Mouse (Mus musculus): ENCODE results near the gene Fam193b. TPM values are rescaled to one million over a fixed set of nuclear protein-coding genes. Genes with fewer than 3 reads are reported as not detected.
"Not testable (repeated sequence)": the region's sequence is repeated elsewhere in the genome, so short reads cannot be mapped to it uniquely, and the experiment has no call there.

Fam193b gene
- polyA plus RNA-seq, 1 experiment from 2014 or later, result 37.0 TPM

GRCm38 (mm10) chr13:55569726-55570285 is 1.1 kb downstream of the Fam193b start:
- H3K27me3 ChIP-seq (ENCODE audit: control insufficient read depth, insufficient read depth, low read length), result no peaks in the 10 kb centered on the region
- H3K9ac ChIP-seq (replicated peaks; ENCODE audit: low read length), result peak overlapping the region; percentile 98
- peak overlapping the region; percentile 84 for H3K4me3 ChIP-seq (ENCODE audit: low read depth, low read length)
- DNase-seq (ENCODE audit: low spot score) (peak; percentile 25), ATAC-seq (replicated peaks; ENCODE audit: insufficient number of reproducible peaks, low FRiP score, low TSS enrichment, low read depth) (peak; percentile 51; the same call in 1 of the 2 replicates)
- WGBS, result 2% methylated on average over 16 of the region's 16 CpGs
- H3K27ac ChIP-seq (replicated peaks; ENCODE audit: low read depth, low read length), result no peak overlapping the region
- H3K4me1 ChIP-seq (ENCODE audit: control insufficient read depth, insufficient read depth, low read length), result peaks cover 5% of the 10 kb centered on the region
- H3K36me3 ChIP-seq (replicated peaks; ENCODE audit: control insufficient read depth, insufficient read depth, low read depth, low read length), result no peaks in the 10 kb centered on the region; the same call in 1 of the 2 replicates
- no peaks in the 10 kb centered on the region for H3K9me3 ChIP-seq (replicated peaks; ENCODE audit: control insufficient read depth, low read length)
- peak overlapping the region; percentile 63 for H3K4me2 ChIP-seq (ENCODE audit: low read depth, low read length)

GRCm38 (mm10) chr13:55568524-55568923 is 2.4 kb downstream of the Fam193b start:
- H3K9me3 ChIP-seq (replicated peaks; ENCODE audit: control insufficient read depth, low read length); H3K9ac ChIP-seq (replicated peaks; ENCODE audit: low read length); H3K4me1 ChIP-seq (ENCODE audit: control insufficient read depth, insufficient read depth, low read length); H3K4me2 ChIP-seq (ENCODE audit: low read depth, low read length); H3K27me3 ChIP-seq (ENCODE audit: control insufficient read depth, insufficient read depth, low read length); DNase-seq (ENCODE audit: low spot score); H3K4me3 ChIP-seq (ENCODE audit: low read depth, low read length); H3K36me3 ChIP-seq (replicated peaks; ENCODE audit: control insufficient read depth, insufficient read depth, low read depth, low read length); ATAC-seq (replicated peaks; ENCODE audit: insufficient number of reproducible peaks, low FRiP score, low TSS enrichment, low read depth); H3K27ac ChIP-seq (replicated peaks; ENCODE audit: low read depth, low read length): not testable (repeated sequence)
- WGBS, result 88% methylated on average over 4 of the region's 4 CpGs

DNA sequence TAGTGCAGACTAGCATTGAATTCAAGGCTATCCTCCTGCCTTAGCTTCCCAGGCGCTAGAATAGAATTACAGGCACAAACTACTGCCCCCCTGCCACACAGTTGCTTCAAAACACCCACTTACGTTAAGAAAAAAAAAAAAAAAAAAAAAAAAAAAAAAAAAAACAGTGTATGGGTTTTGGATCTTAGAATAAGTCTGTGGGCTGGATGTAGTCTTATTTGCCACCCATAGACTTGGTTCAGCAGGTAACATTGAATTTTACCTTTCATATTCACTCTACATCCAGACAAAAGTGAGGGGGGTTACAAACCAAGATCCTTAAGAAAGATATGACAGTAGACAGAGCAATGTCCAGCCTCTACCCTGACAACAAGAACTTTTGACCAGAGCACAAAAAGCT is 3.0 kb downstream of the Fam193b start:
- ATAC-seq (replicated peaks; ENCODE audit: insufficient number of reproducible peaks, low FRiP score, low TSS enrichment, low read depth), result no peak
- DNase-seq (ENCODE audit: low spot score), result no peak
- Histone ChIP-seq H3K4me3 (ENCODE audit: low read depth, low read length) (no peak overlapping the region), H3K4me1 (ENCODE audit: control insufficient read depth, insufficient read depth, low read length) (peaks cover 5% of the 10 kb centered on the region), H3K9me3 (replicated peaks; ENCODE audit: control insufficient read depth, low read length) (no peaks in the 10 kb centered on the region), H3K27ac (replicated peaks; ENCODE audit: low read depth, low read length) (no peak overlapping the region), H3K9ac (replicated peaks; ENCODE audit: low read length) (no peak overlapping the region), H3K36me3 (replicated peaks; ENCODE audit: control insufficient read depth, insufficient read depth, low read depth, low read length) (no peaks in the 10 kb centered on the region; the same call in 1 of the 2 replicates), H3K4me2 (ENCODE audit: low read depth, low read length) (no peak overlapping the region), H3K27me3 (ENCODE audit: control insufficient read depth, insufficient read depth, low read length) (no peaks in the 10 kb centered on the region)
- 83% methylated on average over 2 of the region's 2 CpGs for WGBS

GRCm38 (mm10) chr13:55567001-55567400 is 3.9 kb downstream of the Fam193b start:
- ATAC-seq (replicated peaks; ENCODE audit: insufficient number of reproducible peaks, low FRiP score, low TSS enrichment, low read depth) (no peak), DNase-seq (ENCODE audit: low spot score) (no peak)
- H3K4me3 ChIP-seq (ENCODE audit: low read depth, low read length), result no peak overlapping the region
- no peak overlapping the region for H3K9ac ChIP-seq (replicated peaks; ENCODE audit: low read length)
- H3K4me1 ChIP-seq (ENCODE audit: control insufficient read depth, insufficient read depth, low read length), result peaks cover 5% of the 10 kb centered on the region
- no peaks in the 10 kb centered on the region for H3K9me3 ChIP-seq (replicated peaks; ENCODE audit: control insufficient read depth, low read length)
- no peak overlapping the region for H3K4me2 ChIP-seq (ENCODE audit: low read depth, low read length)
- H3K27ac ChIP-seq (replicated peaks; ENCODE audit: low read depth, low read length), result no peak overlapping the region
- 89% methylated on average over 6 of the region's 6 CpGs for WGBS
- H3K27me3 ChIP-seq (ENCODE audit: control insufficient read depth, insufficient read depth, low read length), result no peaks in the 10 kb centered on the region
- no peaks in the 10 kb centered on the region; the same call in 1 of the 2 replicates for H3K36me3 ChIP-seq (replicated peaks; ENCODE audit: control insufficient read depth, insufficient read depth, low read depth, low read length)

GRCm38 (mm10) chr13:55563266-55563879 is 7.5 kb downstream of the Fam193b start:
- DNase-seq (ENCODE audit: low spot score), result no peak
- WGBS, result 75% methylated on average over 7 of the region's 7 CpGs
- H3K36me3 ChIP-seq (replicated peaks; ENCODE audit: control insufficient read depth, insufficient read depth, low read depth, low read length), result no peaks in the 10 kb centered on the region; the same call in 1 of the 2 replicates
- no peak for ATAC-seq (replicated peaks; ENCODE audit: insufficient number of reproducible peaks, low FRiP score, low TSS enrichment, low read depth)
- no peak overlapping the region for H3K4me2 ChIP-seq (ENCODE audit: low read depth, low read length)
- no peaks in the 10 kb centered on the region for H3K9me3 ChIP-seq (replicated peaks; ENCODE audit: control insufficient read depth, low read length)
- H3K4me1 ChIP-seq (ENCODE audit: control insufficient read depth, insufficient read depth, low read length), result no peaks in the 10 kb centered on the region
- no peaks in the 10 kb centered on the region for H3K27me3 ChIP-seq (ENCODE audit: control insufficient read depth, insufficient read depth, low read length)
- no peak overlapping the region for H3K9ac ChIP-seq (replicated peaks; ENCODE audit: low read length)
- no peak overlapping the region for H3K4me3 ChIP-seq (ENCODE audit: low read depth, low read length)
- no peak overlapping the region for H3K27ac ChIP-seq (replicated peaks; ENCODE audit: low read depth, low read length)

DNA sequence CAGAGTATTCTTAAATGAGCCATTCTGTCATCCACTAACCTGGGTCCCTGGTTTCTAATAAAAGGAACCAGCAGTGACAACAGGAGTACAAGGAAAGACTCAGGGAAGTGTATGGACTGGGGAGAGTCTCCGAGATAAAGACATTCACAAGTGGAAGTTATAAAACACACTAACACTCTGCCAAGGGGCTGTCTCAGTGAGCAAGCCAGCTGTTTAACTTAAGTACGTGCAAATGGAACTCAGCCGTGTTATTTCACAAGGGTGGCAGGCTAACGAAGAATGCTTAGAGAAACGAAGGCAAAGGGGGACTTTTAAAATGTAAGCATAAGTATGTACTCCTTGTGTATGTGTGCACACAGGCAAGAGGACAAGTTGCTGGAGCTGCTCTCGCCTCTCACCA is 13.4 kb downstream of the Fam193b start:
- WGBS, result 91% methylated on average over 6 of the region's 6 CpGs
- no peak overlapping the region for H3K4me2 ChIP-seq (ENCODE audit: low read depth, low read length)
- H3K9me3 ChIP-seq (replicated peaks; ENCODE audit: control insufficient read depth, low read length), result no peaks in the 10 kb centered on the region
- ATAC-seq (replicated peaks; ENCODE audit: insufficient number of reproducible peaks, low FRiP score, low TSS enrichment, low read depth) (no peak), DNase-seq (ENCODE audit: low spot score) (no peak)
- no peak overlapping the region for H3K27ac ChIP-seq (replicated peaks; ENCODE audit: low read depth, low read length)
- H3K4me3 ChIP-seq (ENCODE audit: low read depth, low read length), result no peak overlapping the region
- H3K4me1 ChIP-seq (ENCODE audit: control insufficient read depth, insufficient read depth, low read length), result no peaks in the 10 kb centered on the region
- peaks cover 4% of the 10 kb centered on the region; the same call in 1 of the 2 replicates for H3K36me3 ChIP-seq (replicated peaks; ENCODE audit: control insufficient read depth, insufficient read depth, low read depth, low read length)
- H3K9ac ChIP-seq (replicated peaks; ENCODE audit: low read length), result no peak overlapping the region
- no peaks in the 10 kb centered on the region for H3K27me3 ChIP-seq (ENCODE audit: control insufficient read depth, insufficient read depth, low read length)

DNA sequence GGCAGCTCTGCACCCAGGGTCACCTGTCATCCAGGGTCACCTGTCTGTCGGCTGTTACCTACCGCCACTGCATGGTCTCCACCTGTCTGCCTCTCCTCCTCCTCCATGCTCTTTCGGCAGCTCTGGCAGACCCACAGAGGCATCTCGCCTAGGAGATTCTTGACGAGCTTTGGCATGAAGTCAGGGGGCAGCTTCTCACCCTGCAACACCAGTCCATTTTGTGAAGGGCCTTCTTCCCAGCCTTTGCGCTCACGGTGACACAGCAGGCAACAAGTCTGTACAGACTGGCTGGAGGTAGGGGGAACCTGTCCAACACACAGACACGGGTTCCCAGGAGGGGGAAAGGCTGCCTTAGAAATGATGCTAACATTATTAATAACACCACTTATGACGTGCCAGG is 15.0 kb downstream of the Fam193b start:
- ATAC-seq (replicated peaks; ENCODE audit: insufficient number of reproducible peaks, low FRiP score, low TSS enrichment, low read depth) (no peak), DNase-seq (ENCODE audit: low spot score) (no peak)
- WGBS, result 86% methylated on average over 9 of the region's 9 CpGs
- Histone ChIP-seq H3K27me3 (ENCODE audit: control insufficient read depth, insufficient read depth, low read length) (no peaks in the 10 kb centered on the region), H3K27ac (replicated peaks; ENCODE audit: low read depth, low read length) (no peak overlapping the region), H3K9ac (replicated peaks; ENCODE audit: low read length) (no peak overlapping the region), H3K4me2 (ENCODE audit: low read depth, low read length) (no peak overlapping the region), H3K9me3 (replicated peaks; ENCODE audit: control insufficient read depth, low read length) (no peaks in the 10 kb centered on the region), H3K36me3 (replicated peaks; ENCODE audit: control insufficient read depth, insufficient read depth, low read depth, low read length) (peaks cover 4% of the 10 kb centered on the region; the same call in 1 of the 2 replicates), H3K4me1 (ENCODE audit: control insufficient read depth, insufficient read depth, low read length) (no peaks in the 10 kb centered on the region), H3K4me3 (ENCODE audit: low read depth, low read length) (no peak overlapping the region)

DNA sequence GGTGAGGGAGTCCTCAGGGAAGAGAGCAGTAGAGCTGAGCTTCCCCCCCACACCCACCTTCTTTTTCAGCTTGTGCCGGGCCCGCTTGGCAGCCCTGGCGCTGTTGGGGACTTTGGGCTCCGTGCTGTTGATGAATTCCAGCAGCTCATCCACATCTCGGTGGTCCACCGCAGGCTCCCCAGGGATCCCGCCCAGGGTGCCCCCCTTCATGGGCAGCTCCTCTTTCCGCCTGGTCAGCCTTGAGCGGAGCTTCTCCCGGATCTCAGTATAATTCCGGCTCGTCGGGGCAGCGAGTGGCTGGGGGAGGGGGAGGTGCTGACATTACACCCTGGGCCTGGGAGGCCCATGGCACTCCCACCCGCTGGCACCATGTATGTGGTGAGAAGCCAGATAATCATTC is 21.9 kb downstream of the Fam193b start:
- peaks cover 21% of the 10 kb centered on the region for H3K36me3 ChIP-seq (replicated peaks; ENCODE audit: control insufficient read depth, insufficient read depth, low read depth, low read length)
- no peaks in the 10 kb centered on the region for H3K4me1 ChIP-seq (ENCODE audit: control insufficient read depth, insufficient read depth, low read length)
- DNase-seq (ENCODE audit: low spot score) (no peak), ATAC-seq (replicated peaks; ENCODE audit: insufficient number of reproducible peaks, low FRiP score, low TSS enrichment, low read depth) (no peak)
- no peaks in the 10 kb centered on the region for H3K9me3 ChIP-seq (replicated peaks; ENCODE audit: control insufficient read depth, low read length)
- no peak overlapping the region for H3K4me3 ChIP-seq (ENCODE audit: low read depth, low read length)
- H3K27ac ChIP-seq (replicated peaks; ENCODE audit: low read depth, low read length), result no peak overlapping the region
- H3K9ac ChIP-seq (replicated peaks; ENCODE audit: low read length), result no peak overlapping the region
- H3K4me2 ChIP-seq (ENCODE audit: low read depth, low read length), result no peak overlapping the region
- H3K27me3 ChIP-seq (ENCODE audit: control insufficient read depth, insufficient read depth, low read length), result no peaks in the 10 kb centered on the region
- WGBS, result 90% methylated on average over 15 of the region's 15 CpGs

Data from embryonic facial prominence, embryonic 11.5 days (tissue).